28 mouse cellular contexts compared by ENCODE assay signal in genomic region chr6:35309406-35309805, GRCm38 (mm10). TPM values are rescaled to one million over a fixed set of nuclear protein-coding genes. Genes with fewer than 3 reads are reported as not detected.
DNase-seq lines count a peak whose midpoint lies in the region; ATAC-seq and TF ChIP-seq lines count a peak whose summit lies in the region.
"Had no signal": no experiment of that assay in that cellular context is flagged by ENCODE, and none has a peak within 500 bp of the region (broad histone marks: within the 10 kb centered on the region; RNA-seq: fewer than 3 reads in every experiment).

No protein-coding gene starts in this region.

- no peaks in the 10 kb centered on the region for H3K4me1 ChIP-seq in kidney, postnatal 0 days (replicated peaks; ENCODE audit: insufficient read depth, low read length)
- H3K4me1 ChIP-seq in kidney, adult 2 months (ENCODE audit: control insufficient read depth, insufficient read depth, low read length): no peaks in the 10 kb centered on the region
- H3K4me1 ChIP-seq in embryonic facial prominence, embryonic 14.5 days (ENCODE audit: control insufficient read depth, insufficient read depth, low read length): no peaks in the 10 kb centered on the region
- H3K4me1 ChIP-seq: embryonic facial prominence, embryonic 13.5 days; intestine, embryonic 15.5 days had no signal

- H3K4me3 ChIP-seq in kidney, postnatal 0 days (replicated peaks; ENCODE audit: low read depth, low read length): no peak overlapping the region
- H3K4me3 ChIP-seq in kidney, adult 2 months (ENCODE audit: insufficient read depth, low read depth, low read length): no peak overlapping the region
- no peak overlapping the region for H3K4me3 ChIP-seq in embryonic facial prominence, embryonic 14.5 days (ENCODE audit: low read depth, low read length)
- H3K4me3 ChIP-seq: embryonic facial prominence, embryonic 13.5 days; gastrocnemius, adult 2 months; heart, embryonic 12.5 days; heart, embryonic 15.5 days; hindbrain, embryonic 10.5 days; hindbrain, embryonic 13.5 days; intestine, embryonic 15.5 days had no signal

- H3K27me3 ChIP-seq in kidney, postnatal 0 days (ENCODE audit: insufficient read depth, low read length): no peaks in the 10 kb centered on the region
- H3K27me3 ChIP-seq in kidney, adult 2 months (replicated peaks; ENCODE audit: control insufficient read depth, insufficient read depth, low read length): no peaks in the 10 kb centered on the region
- no peaks in the 10 kb centered on the region for H3K27me3 ChIP-seq in embryonic facial prominence, embryonic 14.5 days (replicated peaks; ENCODE audit: control insufficient read depth, insufficient read depth, low read length)
- H3K27me3 ChIP-seq: embryonic facial prominence, embryonic 13.5 days; heart, embryonic 12.5 days; heart, embryonic 15.5 days; hindbrain, embryonic 13.5 days; intestine, embryonic 15.5 days had no signal

- H3K36me3 ChIP-seq in kidney, postnatal 0 days (ENCODE audit: insufficient read depth, low read length): no peaks in the 10 kb centered on the region
- no peaks in the 10 kb centered on the region for H3K36me3 ChIP-seq in kidney, adult 2 months (ENCODE audit: control insufficient read depth, insufficient read depth, low read length)
- no peaks in the 10 kb centered on the region for H3K36me3 ChIP-seq in embryonic facial prominence, embryonic 14.5 days (ENCODE audit: control insufficient read depth, insufficient read depth, low read length)
- H3K36me3 ChIP-seq: embryonic facial prominence, embryonic 13.5 days; heart, embryonic 12.5 days; heart, embryonic 15.5 days; hindbrain, embryonic 10.5 days; hindbrain, embryonic 13.5 days; intestine, embryonic 15.5 days had no signal

- no peaks in the 10 kb centered on the region for H3K9me3 ChIP-seq in kidney, postnatal 0 days (replicated peaks; ENCODE audit: low read length)
- H3K9me3 ChIP-seq in embryonic facial prominence, embryonic 14.5 days (ENCODE audit: control insufficient read depth, low read length): no peaks in the 10 kb centered on the region
- H3K9me3 ChIP-seq: embryonic facial prominence, embryonic 13.5 days; heart, embryonic 12.5 days; heart, embryonic 15.5 days; hindbrain, embryonic 10.5 days; hindbrain, embryonic 13.5 days; intestine, embryonic 15.5 days had no signal

- H3K4me2 ChIP-seq in kidney, postnatal 0 days (ENCODE audit: low read length): no peak overlapping the region
- no peak overlapping the region for H3K4me2 ChIP-seq in embryonic facial prominence, embryonic 14.5 days (ENCODE audit: low read depth, low read length)
- H3K4me2 ChIP-seq: embryonic facial prominence, embryonic 13.5 days; heart, embryonic 12.5 days; heart, embryonic 15.5 days; hindbrain, embryonic 13.5 days; intestine, embryonic 15.5 days had no signal

- WGBS in kidney, postnatal 0 days: 70% methylated on average over 7 of the region's 7 CpGs
- WGBS in kidney, adult 2 months: 73% methylated on average over 7 of the region's 7 CpGs
- WGBS in embryonic facial prominence, embryonic 14.5 days: 31% methylated on average over 7 of the region's 7 CpGs

- TF ChIP-seq POLR2A in kidney, adult 2 months (IDR thresholded peaks at IDR 0.05; ENCODE audit: low read depth, low read length): no peak

- peak; percentile 34 for DNase-seq in kidney, postnatal 0 days (ENCODE audit: low spot score)
- DNase-seq in kidney, adult 2 months: no peak
- peak; percentile 56 for DNase-seq in 3T3-L1 (ENCODE audit: low read depth, low spot score)
- DNase-seq in embryonic facial prominence, embryonic 14.5 days (ENCODE audit: low spot score): peak; percentile 19
- no peak for DNase-seq in heart, adult 11 months
- no peak for DNase-seq in spleen, postnatal 14 days (ENCODE audit: low spot score in 2 of 2)
- DNase-seq: adrenal gland, postnatal 10 days; adrenal gland, postnatal 36 days; cerebellum, adult 18-20 months; cerebellum, adult 9-10 months; cerebellum, postnatal 14 days; forebrain, postnatal 0 days; gastrocnemius, adult 2 months; gastrocnemius, postnatal 14 days; heart, adult 18-20 months; heart, postnatal 10 days; heart, postnatal 36 days had no signal

- TF ChIP-seq CTCF in kidney, postnatal 0 days (IDR thresholded peaks at IDR 0.05; ENCODE audit: low read depth): no peak
- TF ChIP-seq CTCF in kidney, adult 2 months (conservative IDR thresholded peaks at IDR 0.05; ENCODE audit: insufficient read depth, insufficient read length, low read depth, low read length): no peak

- no peak overlapping the region for H3K27ac ChIP-seq in kidney, postnatal 0 days
- H3K27ac ChIP-seq in kidney, adult 2 months (ENCODE audit: insufficient read depth, low read depth, low read length): no peak overlapping the region
- no peak overlapping the region for H3K27ac ChIP-seq in embryonic facial prominence, embryonic 14.5 days (replicated peaks; ENCODE audit: low read depth, low read length)
- H3K27ac ChIP-seq: embryonic facial prominence, embryonic 13.5 days; gastrocnemius, adult 2 months; heart, embryonic 15.5 days; hindbrain, embryonic 10.5 days; hindbrain, embryonic 13.5 days; intestine, embryonic 15.5 days had no signal

- H3K9ac ChIP-seq in kidney, postnatal 0 days (ENCODE audit: low read depth, low read length): no peak overlapping the region
- H3K9ac ChIP-seq in embryonic facial prominence, embryonic 14.5 days (ENCODE audit: low read depth, low read length): no peak overlapping the region
- H3K9ac ChIP-seq: embryonic facial prominence, embryonic 13.5 days; forebrain, postnatal 0 days; heart, embryonic 12.5 days; heart, embryonic 15.5 days; hindbrain, embryonic 13.5 days; intestine, embryonic 15.5 days had no signal

- ATAC-seq in kidney, postnatal 0 days (replicated peaks; ENCODE audit: low FRiP score, low read depth): no peak
- no peak for ATAC-seq in embryonic facial prominence, embryonic 14.5 days (ENCODE audit: low read depth)
- ATAC-seq: activated CD4-positive, CD25-positive, alpha-beta regulatory T cell, adult 4 months; CD4-positive, CD25-positive, alpha-beta regulatory T cell, adult 4 months; forebrain, embryonic 14.5 days; forebrain, postnatal 0 days; hindbrain, embryonic 16.5 days; intestine, embryonic 15.5 days had no signal

RNA-seq across cellular contexts. Expression of gene Slc13a4, which starts 1.5 kb away (rescaled TPM):
- 0.19 and 0.30 TPM in 2 replicates for polyA plus RNA-seq in kidney, postnatal 0 days (2015; fragmentation: Nextera tagmentation; extraction: Ambion mirVana)
- 5.2 and 5.6 TPM in 2 replicates for polyA plus RNA-seq in kidney, adult 2 months (2012; rRNA removed)
- 2.5 and 3.0 TPM in 2 replicates for polyA plus RNA-seq in embryonic facial prominence, embryonic 14.5 days (2014; fragmentation: Nextera tagmentation; extraction: Ambion mirVana)

RNA-seq across cellular contexts. Expression of gene Fam180a, which starts 16.5 kb away (rescaled TPM):
- polyA plus RNA-seq in kidney, postnatal 0 days (2015; fragmentation: Nextera tagmentation; extraction: Ambion mirVana): 0.11 and 0.18 TPM in 2 replicates
- polyA plus RNA-seq in kidney, adult 2 months (2012; rRNA removed): 0.39 and 0.49 TPM in 2 replicates
- polyA plus RNA-seq in embryonic facial prominence, embryonic 14.5 days (2014; fragmentation: Nextera tagmentation; extraction: Ambion mirVana): 4.1 and 4.3 TPM in 2 replicates
- polyA plus RNA-seq: activated CD4-positive, CD25-positive, alpha-beta regulatory T cell, adult 4 months; CD4-positive, CD25-positive, alpha-beta regulatory T cell, adult 4 months; forebrain, embryonic 11.5 days; hindbrain, embryonic 10.5 days had no signal

Comparison
In these comparisons a context has a peak if more than half of its experiments do, and no peak if none do; other contexts are left out.
1. DNase-seq: peak in kidney, postnatal 0 days (single experiment), 3T3-L1 (single experiment) and embryonic facial prominence, embryonic 14.5 days (single experiment); none in kidney, adult 2 months (single experiment), heart, adult 11 months (single experiment) and spleen, postnatal 14 days (0 of 2).